Mouse (Mus musculus): Measurements from ENCODE around the gene Mtx1.

Mtx1 gene

GRCm38 (mm10) chr3:89226900-89227299, at the start of gene Mtx1:
Gene Mtx1 (minus strand): TSS chr3:89227088.
- no peak for DNase-seq (ENCODE audit: low spot score)

GRCm38 (mm10) chr3:89276061-89276460, 49.2 kb upstream of the Mtx1 start:
- no peak for DNase-seq (ENCODE audit: low spot score)

DNA sequence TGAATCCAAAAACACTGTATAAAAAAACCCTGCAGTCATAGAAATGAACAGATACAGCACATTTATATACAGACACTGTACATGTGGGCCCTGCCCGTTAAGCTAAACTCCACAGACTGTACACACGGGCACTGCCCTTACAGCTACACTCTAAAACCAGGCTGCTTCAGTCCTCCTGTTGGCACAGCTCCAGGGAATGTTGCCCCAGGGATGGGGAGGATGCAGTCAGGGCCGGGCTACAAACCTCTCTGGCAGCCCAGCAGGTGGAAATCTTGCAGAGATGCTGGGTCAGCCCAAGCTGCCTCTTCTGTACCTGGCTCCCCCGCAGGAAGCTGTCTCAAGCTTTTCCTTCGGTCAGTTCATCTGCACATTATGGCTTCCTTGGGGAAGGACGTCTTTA, 44.9 kb upstream of the Mtx1 start:
- no peak for DNase-seq (ENCODE audit: low spot score)

DNA sequence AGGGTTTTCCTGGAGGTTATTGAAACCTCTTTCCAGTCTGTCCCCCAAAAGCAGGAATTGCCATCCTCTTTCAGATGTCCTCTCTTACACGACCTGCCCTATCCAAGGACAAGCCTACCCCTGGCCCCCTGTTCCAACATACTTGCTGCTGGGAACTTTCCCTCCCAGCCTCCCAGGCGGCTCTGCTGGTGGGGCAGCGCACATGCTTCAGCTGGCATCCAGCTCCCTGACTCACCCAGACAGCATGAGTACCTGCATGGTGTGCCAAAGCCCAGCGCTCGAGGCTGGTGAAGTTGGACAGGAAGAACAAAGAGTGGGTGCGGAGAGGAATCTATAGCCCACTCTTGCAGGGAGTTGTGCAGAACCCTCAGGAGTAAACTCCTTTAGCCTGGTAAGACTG, 44.0 kb upstream of the Mtx1 start:
- no peak for DNase-seq (ENCODE audit: low spot score)

- DNase-seq (ENCODE audit: low spot score) = peak; percentile 70
These were observed 43.3 kb upstream of the Mtx1 start, which contains the start of gene Slc50a1 for GRCm38 (mm10) chr3:89270051-89270755. Gene Slc50a1 (minus strand): TSS chr3:89270570.

DNA sequence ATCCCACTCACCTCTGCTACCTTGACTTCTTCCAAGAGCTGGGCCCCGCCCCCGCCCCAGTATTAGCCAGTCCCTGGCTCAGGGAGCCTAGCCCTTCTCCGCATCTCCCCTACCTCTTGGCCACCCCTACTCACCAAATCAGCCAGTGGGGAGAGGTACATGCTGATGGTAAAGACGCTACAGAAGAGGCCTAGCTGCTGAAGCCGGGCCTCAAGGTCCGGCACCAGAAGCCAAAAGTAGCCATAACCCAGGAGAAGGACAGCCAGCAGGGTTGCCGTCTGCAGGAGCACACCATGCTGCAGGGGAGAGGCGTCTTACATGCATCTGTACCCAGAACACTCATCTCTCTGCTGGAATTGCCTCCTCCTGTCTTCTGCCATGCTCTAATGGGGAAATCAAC, 42.0 kb upstream of the Mtx1 start:
- no peak for DNase-seq (ENCODE audit: low spot score)

- peak; percentile 82 for DNase-seq (ENCODE audit: low spot score)
These were observed 39.6 kb upstream of the Mtx1 start for GRCm38 (mm10) chr3:89266439-89266893.

- DNase-seq (ENCODE audit: low spot score) = no peak
These were observed 35.5 kb upstream of the Mtx1 start for GRCm38 (mm10) chr3:89262417-89262816.

DNA sequence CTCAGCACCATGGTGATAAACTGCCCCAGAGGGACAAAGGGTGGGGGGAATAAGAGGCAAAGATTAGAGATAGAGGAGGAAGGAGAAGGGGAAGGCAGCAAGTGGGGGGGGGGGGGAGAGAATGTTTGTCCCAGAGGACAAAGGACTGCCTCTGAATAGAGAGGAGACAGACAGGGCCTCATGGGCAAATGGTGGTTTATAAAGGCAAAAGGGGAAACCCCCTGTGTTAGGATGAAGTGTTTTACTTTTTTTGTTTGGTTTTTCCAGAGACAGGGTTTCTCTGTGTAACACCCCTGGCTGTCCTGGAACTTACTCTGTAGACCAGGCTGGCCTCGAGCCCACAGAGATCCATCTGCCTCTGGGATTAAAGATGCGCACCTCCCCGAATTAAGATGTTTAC, 33.3 kb upstream of the Mtx1 start:
- DNase-seq (ENCODE audit: low spot score) = no peak

DNA sequence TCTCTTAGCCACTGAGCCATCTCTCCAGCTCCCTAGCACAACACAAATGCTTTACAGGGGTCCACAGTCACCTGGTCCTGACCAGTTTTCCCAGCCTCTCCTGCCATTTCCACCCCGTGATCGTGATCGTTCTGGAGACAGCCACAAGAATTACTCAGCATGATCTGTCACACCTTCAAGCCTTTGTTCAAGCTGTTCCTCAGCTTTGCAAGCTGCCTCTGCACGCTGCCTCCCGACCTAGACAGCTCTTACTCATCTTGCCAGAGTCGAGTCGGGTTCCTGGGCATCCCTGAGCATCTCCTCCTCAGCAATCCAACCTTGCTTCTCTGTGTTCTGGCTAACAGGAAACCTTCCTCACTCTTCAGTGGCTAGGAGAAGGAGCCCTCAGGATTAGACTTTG, 32.2 kb upstream of the Mtx1 start, which contains the start of gene Dpm3:
TSS of gene Dpm3 (plus strand) at position 283 of the 400 bp plus-strand sequence.
- DNase-seq (ENCODE audit: low spot score) = no peak

DNA sequence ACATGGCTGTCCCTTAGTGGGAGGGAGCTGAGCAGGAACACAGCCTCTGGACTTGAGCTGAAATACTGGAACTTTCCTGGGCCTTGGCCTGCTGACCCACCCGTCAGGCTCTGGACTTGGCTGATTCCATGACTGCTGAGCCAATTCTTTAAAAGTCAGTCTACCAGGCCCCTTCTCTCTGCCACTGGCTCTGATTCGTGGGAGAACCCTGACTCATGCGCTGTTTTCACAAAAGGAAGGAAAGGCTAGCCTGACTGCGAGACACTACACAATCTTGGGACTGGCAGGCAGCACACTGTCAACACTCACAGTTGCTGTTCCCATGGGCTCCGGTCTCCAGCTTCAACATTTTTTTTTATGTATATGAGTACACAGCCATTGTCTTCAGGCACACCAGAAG, 29.3 kb upstream of the Mtx1 start:
- no peak for DNase-seq (ENCODE audit: low spot score)

- no peak for DNase-seq (ENCODE audit: low spot score)
These were observed 28.1 kb upstream of the Mtx1 start for GRCm38 (mm10) chr3:89254994-89255393.

DNA sequence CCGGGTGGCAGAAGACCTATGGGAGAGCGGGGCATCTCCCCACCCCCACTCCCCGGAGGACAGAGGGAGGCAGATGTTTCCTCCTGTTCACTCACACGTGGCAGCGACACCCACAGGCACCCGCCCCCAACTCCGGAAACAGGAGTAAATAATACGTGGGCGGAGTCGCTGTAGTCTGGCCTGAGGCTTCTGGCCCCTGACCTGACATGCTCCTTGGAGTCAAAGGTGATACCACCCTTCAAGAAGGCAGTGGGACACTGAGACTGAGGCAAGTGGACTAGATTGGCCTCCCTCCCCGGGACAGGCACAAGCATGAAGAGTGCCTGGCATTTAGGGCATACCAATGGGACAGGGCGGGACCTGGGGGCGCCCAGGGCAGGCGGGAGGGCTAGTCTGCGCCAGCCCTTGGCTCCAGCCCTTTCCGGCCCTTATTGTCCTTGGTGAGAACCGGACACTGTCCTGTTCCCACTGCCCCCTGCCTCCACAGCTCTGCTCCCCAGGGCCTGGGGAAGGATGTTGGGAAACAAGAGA, 24.5 kb upstream of the Mtx1 start:
- DNase-seq (ENCODE audit: low spot score) = peak; percentile 49

GRCm38 (mm10) chr3:89250435-89251040, 23.6 kb upstream of the Mtx1 start:
- DNase-seq (ENCODE audit: low spot score) = peak; percentile 58

DNA sequence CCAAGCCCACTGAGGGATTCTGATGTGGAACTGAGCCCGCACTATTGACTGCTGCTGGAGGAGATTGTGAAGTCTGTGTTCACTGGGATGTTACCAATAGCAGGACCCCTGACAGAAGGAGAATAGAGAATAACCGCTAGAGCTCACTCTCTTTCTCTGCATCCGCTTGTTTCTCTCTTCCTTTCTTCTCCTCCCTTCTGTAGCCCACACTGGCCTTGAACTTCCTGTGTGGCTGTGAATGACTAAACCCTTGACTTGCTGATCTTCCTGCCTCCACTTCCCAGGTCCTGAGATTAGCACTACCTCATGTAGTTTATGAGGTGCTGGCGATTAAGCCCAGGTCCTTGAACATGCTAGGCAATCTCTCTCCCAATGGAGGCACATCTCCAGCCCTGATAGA, 20.6 kb upstream of the Mtx1 start:
- DNase-seq (ENCODE audit: low spot score) = no peak

DNA sequence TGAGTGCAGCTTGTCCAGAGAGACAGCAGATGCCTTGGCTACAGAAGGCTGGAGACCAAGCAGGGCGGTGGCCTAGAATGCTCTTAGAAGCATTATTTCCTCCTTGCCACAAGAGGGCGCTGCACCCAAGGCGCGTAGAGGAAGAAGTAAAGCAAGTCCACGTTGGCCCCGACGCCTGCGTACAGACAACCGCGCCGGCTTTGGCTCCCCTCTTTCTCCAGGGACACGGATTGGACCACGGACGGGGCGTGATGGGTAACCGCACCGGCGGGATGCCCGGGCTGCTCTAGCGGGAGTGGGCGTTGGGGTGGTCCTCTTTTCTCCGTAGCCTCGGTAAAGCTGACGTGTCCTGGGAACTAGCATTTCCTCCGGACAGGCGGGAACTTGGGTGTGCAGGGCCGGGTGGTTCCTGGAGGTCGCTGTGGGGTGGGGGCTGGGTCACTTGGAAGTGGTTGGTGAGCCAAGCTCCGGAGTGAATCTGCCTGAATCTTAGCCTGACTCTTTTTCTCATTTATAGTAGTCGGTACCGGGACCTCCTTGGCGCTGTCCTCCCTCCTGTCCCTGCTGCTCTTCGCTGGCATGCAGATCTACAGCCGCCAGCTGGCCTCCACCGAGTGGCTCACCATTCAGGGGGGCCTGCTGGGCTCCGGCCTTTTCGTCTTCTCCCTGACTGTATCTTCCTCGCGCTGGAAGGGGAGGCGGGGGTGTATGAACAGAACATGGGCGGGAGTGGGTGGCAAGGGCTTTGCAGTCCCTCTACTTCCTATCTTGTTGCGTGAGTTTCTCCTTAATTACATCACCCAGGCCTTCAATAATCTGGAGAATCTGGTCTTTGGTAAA, 19.6 kb upstream of the Mtx1 start, which contains the start of gene Trim46:
TSS of gene Trim46 (minus strand) at position 49 of the 840 bp plus-strand sequence.
- peak; percentile 86 for DNase-seq (ENCODE audit: low spot score)

- DNase-seq (ENCODE audit: low spot score) = peak; percentile 31
These were observed 18.8 kb upstream of the Mtx1 start, which contains the start of gene Krtcap2 for GRCm38 (mm10) chr3:89245688-89246171. Gene Krtcap2 (plus strand): TSS chr3:89245966.

DNA sequence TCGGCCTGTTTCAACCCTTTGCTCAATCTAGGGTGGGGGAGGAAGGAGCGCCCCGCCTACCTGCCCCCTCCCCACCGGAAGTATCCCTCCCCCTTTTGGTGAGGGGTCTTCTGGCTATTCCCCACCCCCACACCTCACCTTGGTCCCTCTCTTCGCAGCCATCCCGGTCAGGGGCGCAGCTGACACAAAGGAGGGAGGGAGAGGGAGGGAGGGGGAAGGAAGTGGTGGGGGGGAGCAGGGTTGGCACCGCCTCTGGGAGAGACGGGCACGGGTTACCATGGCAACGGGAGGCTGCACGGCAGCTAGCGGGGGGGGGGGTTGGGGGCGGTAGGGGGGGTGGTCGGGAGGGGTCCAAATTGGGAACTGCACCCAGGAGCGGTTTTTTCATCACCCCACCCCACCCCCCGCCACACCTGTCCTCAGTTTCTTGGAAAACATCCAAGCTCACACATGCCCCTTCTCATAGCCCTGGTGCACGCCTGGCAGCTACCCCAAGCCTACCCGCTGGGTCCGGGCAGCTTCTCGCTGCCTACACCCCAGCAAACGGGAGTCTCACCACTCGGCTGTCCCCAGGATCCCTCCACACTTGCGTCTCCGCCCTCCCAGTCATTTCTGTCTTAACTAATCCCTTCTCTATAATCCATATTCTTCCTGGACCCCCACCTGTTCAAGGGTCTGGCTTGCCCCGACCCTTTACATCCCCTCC, 18.2 kb upstream of the Mtx1 start:
- no peak for DNase-seq (ENCODE audit: low spot score)

DNA sequence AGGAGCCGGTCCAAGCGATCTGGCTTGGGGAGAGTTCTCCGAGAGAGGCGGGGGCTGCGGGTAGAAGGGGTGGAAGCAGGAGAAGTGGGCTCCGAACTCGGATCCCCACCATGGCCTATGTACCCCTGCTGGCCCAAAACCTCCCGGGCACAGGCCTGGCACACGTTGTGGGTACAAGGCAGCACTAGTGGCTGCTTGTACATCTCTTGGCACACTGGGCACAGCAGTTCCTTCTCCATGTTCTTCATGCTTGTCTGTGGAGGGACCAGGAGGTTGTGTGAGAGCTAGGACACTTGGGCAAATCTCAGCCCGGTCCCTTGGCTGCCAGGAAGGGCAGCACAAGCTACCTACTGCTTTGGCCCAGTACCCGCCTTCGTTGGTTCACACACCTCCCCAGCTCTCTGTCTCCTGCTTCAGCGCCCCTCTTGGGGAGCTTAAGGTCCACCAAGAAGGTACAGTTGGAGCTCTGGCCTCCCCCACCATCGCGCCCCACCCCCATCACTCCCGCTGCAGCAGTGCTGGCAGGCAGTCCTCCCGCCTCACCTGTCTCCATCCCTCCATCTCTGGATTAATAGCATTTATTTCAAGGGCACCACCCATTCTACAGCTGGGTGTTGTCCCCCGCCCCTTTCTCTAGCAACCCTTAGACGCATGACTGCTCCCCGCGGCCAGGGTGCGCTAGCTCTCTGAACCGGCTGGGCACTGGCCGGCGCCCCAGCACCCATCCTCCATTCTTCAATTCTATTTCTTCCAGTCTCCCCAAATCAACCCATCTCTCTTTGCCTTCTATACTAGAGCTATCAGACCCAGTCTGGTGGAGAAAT, 17.5 kb upstream of the Mtx1 start:
- DNase-seq (ENCODE audit: low spot score) = peak; percentile 34

GRCm38 (mm10) chr3:89243609-89244008, 16.7 kb upstream of the Mtx1 start:
- peak; percentile 77 for DNase-seq (ENCODE audit: low spot score)
